Mouse (Mus musculus) spleen, adult 2 months (tissue): ENCODE results near the gene Sae1. TPM values are rescaled to one million over a fixed set of nuclear protein-coding genes. Genes with fewer than 3 reads are reported as not detected.
"Not testable (repeated sequence)": the region's sequence is repeated elsewhere in the genome, so short reads cannot be mapped to it uniquely, and the experiment has no call there.

Experiments
- DNase-seq, 2 experiments: peaks; one replicate each; pipeline versions ENCODE4 v3.0.0 to v3.0.0-alpha.2; 2012 to 2021; ENCODE audit warnings: low spot score in 2 of 2, low read depth in 1 of 2
- H3K27ac ChIP-seq: fragments of 200-500 bp; 2 replicates; pipeline ENCODE4 v1.5.1; 2012; ENCODE audit warnings: low read length, inconsistent platforms; ENCODE audit not compliant: insufficient read depth
- H3K27me3 ChIP-seq: fragments of 200-500 bp; 2 replicates; pipeline ENCODE4 v1.6.1; 2012; ENCODE audit warnings: mild to moderate bottlenecking, moderate library complexity, low read length, inconsistent platforms; ENCODE audit not compliant: control insufficient read depth, insufficient read depth
- H3K36me3 ChIP-seq: fragments of 200-500 bp; 2 replicates; pipeline ENCODE4 v1.6.1; 2012; ENCODE audit warnings: mild to moderate bottlenecking, low read length, inconsistent platforms; ENCODE audit not compliant: control insufficient read depth, insufficient read depth
- H3K4me1 ChIP-seq: fragments of 200-500 bp; 2 replicates; pipeline ENCODE4 v1.6.1; 2011; ENCODE audit warnings: inconsistent platforms; ENCODE audit not compliant: control insufficient read depth, insufficient read depth, insufficient read length
- H3K4me3 ChIP-seq: fragments of 200-500 bp; 2 replicates; pipeline ENCODE4 v1.5.1; 2011; ENCODE audit warnings: mild to moderate bottlenecking, inconsistent platforms; ENCODE audit not compliant: insufficient read depth, insufficient read length; ENCODE audit errors: extremely low read depth
- CTCF ChIP-seq: fragments of 200-500 bp; IDR thresholded peaks from 2 replicates; pipeline ENCODE4 v1.5.1; 2011; ENCODE audit warnings: mild to moderate bottlenecking, inconsistent platforms; ENCODE audit not compliant: insufficient read depth, insufficient read length, insufficient replicate concordance; ENCODE audit errors: extremely low read depth
- POLR2A ChIP-seq: fragments of 200-500 bp; IDR thresholded peaks from 2 replicates; pipeline ENCODE4 v1.6.1; 2011; ENCODE audit warnings: low read depth, low read length, inconsistent platforms
- WGBS: fragments of 180-500 bp; shearing (Covaris S2); methylation state at CpG from one replicate; pipeline ENCODE4 v1.1.7; 2018; 5-methylcytosine and 5-hydroxymethylcytosine counted together
- polyA plus RNA-seq: library from polyadenylated mRNA; depleted of rRNA; stranded (reverse); fragments of >200 nt; gene quantifications from 2 replicates; pipeline ENCODE4 v1.2.3, GENCODE M21; 2012

The Sae1 gene
- polyA plus RNA-seq, 1 experiment: 20.7 TPM

DNA sequence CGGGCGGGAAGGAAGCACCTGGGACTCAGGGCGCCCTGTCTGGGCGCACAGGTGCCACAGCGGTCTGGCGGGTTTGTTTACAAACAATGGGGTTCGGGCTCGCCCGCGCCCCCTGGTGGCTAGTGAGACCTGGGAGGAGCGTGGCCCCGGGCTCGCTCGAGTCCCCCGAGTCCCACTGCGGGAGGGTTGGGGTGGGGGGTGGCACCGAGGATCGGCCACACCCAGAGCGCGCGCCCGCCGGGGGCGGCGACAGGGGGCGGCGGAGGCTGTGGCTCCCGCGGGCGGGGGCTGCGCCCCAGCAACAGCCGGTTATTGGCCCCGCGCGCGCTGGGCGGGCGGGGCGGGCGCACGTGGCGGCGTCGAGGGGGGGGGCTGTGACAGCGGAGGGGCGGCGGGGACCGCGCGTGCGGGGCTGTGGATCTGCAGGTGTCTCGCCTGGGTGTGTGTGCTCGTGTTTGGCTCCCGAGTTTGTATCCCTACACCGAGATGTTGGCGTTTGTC lies 77.5 kb downstream of the Sae1 start:
- Histone ChIP-seq H3K4me3 (peak overlapping the region; percentile 88), H3K27me3 (peaks cover 5% of the 10 kb centered on the region; the same call in 1 of the 2 replicates), H3K27ac (peak overlapping the region; percentile 91), H3K4me1 (peaks cover 35% of the 10 kb centered on the region), H3K36me3 (no peaks in the 10 kb centered on the region; the same call in 1 of the 2 replicates)
- TF ChIP-seq CTCF (peak; percentile 81), POLR2A (no peak)
- under 1% methylated on average over 51 of the region's 56 CpGs for WGBS
- DNase-seq: peak; percentile 77 to 78

GRCm38 (mm10) chr7:16309318-16310019 lies 78.1 kb downstream of the Sae1 start:
- H3K27me3 ChIP-seq: peaks cover 5% of the 10 kb centered on the region; the same call in 1 of the 2 replicates
- H3K4me1 ChIP-seq: peaks cover 35% of the 10 kb centered on the region
- peak overlapping the region; percentile 91 for H3K27ac ChIP-seq
- H3K36me3 ChIP-seq: no peaks in the 10 kb centered on the region; the same call in 1 of the 2 replicates
- 2% methylated on average over 61 of the region's 61 CpGs for WGBS
- peak overlapping the region; percentile 88 for H3K4me3 ChIP-seq
- peak in 1 of 2 experiments; percentile 87 for DNase-seq
- no peak for TF ChIP-seq POLR2A
- TF ChIP-seq CTCF: no peak

DNA sequence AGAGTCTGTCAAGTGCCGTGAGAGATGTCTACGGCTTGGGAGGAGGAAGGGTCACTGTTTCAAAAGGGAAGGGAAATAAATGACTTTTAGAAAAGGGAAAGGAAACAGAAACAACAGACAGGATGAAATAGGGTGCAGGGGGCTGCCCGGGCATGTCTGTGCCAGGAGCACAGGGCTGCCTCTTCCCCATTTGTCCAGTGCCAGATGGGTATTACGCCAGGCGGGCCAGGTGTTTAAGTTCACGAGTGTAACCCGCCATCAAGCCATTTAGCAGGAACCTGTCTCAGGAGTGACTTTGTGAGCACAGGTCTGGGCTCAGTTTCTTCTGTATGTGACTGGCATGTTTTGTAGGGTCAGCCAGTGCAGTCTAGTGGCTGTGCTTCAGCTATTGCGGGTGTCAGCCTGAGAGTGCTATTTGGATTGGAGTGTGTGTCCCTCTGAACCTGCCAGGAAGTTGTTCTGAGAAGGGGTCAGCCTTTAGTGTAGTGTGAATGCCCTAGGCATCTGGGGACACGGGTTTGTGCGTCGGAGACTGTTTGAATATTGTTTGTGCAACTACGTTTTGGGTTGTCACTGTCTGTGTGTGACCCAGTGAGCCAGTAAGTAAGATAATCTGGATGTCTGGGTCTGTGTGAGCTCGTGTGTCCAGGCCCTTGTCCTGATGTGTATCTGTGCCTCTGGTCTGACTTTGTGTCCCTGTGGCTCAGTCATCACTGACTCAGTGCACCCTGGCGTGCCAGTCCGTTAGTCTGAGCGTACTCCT lies 78.9 kb downstream of the Sae1 start:
- 16% methylated on average over 16 of the region's 16 CpGs for WGBS
- TF ChIP-seq POLR2A (no peak), CTCF (no peak)
- peak in 1 of 2 experiments; percentile 31 for DNase-seq

DNA sequence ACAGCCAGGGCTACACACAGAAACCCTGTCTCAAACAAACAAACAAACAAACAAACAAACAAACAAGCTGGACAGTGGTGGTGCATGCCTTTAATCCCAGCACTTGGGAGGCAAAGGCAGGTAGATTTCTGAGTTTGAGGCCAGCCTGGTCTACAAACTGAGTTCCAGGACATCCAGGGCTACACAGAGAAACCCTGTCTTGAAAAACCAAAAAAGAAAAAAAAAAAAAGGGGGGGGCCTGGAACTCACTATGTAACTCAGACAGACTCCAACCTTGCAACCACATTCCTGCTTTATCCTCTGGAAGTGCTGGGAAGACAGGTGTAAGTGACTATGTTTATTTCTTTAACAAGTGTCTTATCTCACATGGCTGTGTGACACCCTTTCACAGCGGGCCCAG lies 79.5 kb downstream of the Sae1 start, which contains the start of gene Bbc3:
Gene Bbc3, plus strand, starts transcription at position 301 of the 400 bp plus-strand sequence.
- 44% methylated on average over 1 of the region's 1 CpGs for WGBS
- H3K36me3 ChIP-seq, H3K27me3 ChIP-seq, DNase-seq: not testable (repeated sequence)
- H3K4me1 ChIP-seq: peaks cover 27% of the 10 kb centered on the region
- peak within 1 kb of the TSS; percentile 78 for H3K27ac ChIP-seq
- peak within 1 kb of the TSS; percentile 43; the same call in 1 of the 2 replicates for H3K4me3 ChIP-seq

More for the DNA sequence above, 78.9 kb downstream of the Sae1 start:
- Histone ChIP-seq H3K27me3 (peaks cover 5% of the 10 kb centered on the region; the same call in 1 of the 2 replicates), H3K27ac (peak overlapping the region; percentile 78), H3K4me1 (peaks cover 32% of the 10 kb centered on the region), H3K36me3 (no peaks in the 10 kb centered on the region; the same call in 1 of the 2 replicates), H3K4me3 (peak overlapping the region; percentile 43; the same call in 1 of the 2 replicates)

DNA sequence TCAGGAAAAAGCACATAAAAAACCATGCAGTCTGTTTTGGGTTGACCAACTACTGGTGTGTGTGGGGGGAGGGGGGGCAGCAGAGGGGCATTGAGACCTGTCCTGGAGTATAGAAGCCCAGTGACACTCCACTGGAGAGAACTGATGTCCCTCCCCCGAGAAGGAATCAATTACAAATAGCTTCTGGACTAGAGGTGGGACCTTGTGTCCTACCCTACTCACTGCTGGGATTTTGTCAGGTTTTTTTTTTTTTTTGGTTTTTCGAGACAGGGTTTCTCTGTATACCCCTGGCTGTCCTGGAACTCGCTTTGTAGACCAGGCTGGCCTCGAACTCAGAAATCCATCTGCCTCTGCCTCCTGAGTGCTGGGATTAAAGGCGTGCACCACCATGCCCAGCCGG lies 80.5 kb downstream of the Sae1 start:
- 78% methylated on average over 6 of the region's 6 CpGs for WGBS

GRCm38 (mm10) chr7:16299419-16300035 lies 88.1 kb downstream of the Sae1 start:
- no peaks in the 10 kb centered on the region for H3K27me3 ChIP-seq
- H3K27ac ChIP-seq: no peak overlapping the region

More for the DNA sequence above, 80.5 kb downstream of the Sae1 start:
- H3K27ac ChIP-seq, H3K36me3 ChIP-seq, H3K27me3 ChIP-seq, DNase-seq, H3K4me3 ChIP-seq: not testable (repeated sequence)
- peaks cover 22% of the 10 kb centered on the region for H3K4me1 ChIP-seq

More at GRCm38 (mm10) chr7:16299419-16300035, 88.1 kb downstream of the Sae1 start:
- 1% methylated on average over 52 of the region's 52 CpGs for WGBS
- TF ChIP-seq POLR2A: no peak
- no peak for TF ChIP-seq CTCF
- H3K36me3 ChIP-seq: no peaks in the 10 kb centered on the region
- peak overlapping the region; percentile 16; the same call in 1 of the 2 replicates for H3K4me3 ChIP-seq
- peak in 1 of 2 experiments; percentile 82 for DNase-seq
- H3K4me1 ChIP-seq: peaks cover 14% of the 10 kb centered on the region
